Mouse (Mus musculus): Measurements from ENCODE around the gene Sft2d2. TPM values are rescaled to one million over a fixed set of nuclear protein-coding genes. Genes with fewer than 3 reads are reported as not detected.

Gene Sft2d2
- polyA plus RNA-seq, 1 experiment, result 19.4 TPM

DNA sequence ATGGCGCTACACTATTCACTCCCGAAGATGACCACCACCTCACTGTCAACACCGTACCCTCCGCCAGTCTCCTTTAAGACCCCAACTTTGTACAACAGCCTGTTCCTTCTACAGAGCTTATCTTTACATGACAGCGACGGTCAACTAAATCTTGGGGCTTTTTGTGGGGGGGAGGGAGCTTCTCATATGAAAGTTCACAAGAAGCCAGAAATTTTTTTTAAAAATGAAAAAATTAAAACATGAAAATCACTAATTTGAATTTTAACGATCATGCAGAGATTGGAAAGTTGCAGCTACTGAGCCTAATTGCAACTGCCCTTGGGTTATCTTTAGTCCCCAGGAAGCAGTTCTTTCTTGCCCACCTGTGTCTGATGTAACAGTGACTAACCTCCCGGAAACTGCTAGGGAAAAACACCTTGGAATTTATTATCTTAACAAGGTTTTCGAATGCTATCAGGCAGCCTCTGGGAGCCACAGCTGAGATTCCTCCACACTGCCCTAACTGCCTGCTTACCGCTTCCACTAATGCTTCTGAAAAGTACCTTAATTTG, 1.4 kb downstream of the Sft2d2 start:
- TF ChIP-seq E2F4 (IDR thresholded peaks at IDR 0.05; ENCODE audit: insufficient read depth), result no peak
- TF ChIP-seq MYOD1 (IDR thresholded peaks at IDR 0.05; ENCODE audit: control insufficient read depth in 1 of 3, insufficient read length in 2 of 3, low read depth in 2 of 3), result no peak
- TF ChIP-seq MAX (IDR thresholded peaks at IDR 0.05; ENCODE audit: low read depth), result no peak
- no peak for TF ChIP-seq POLR2A (IDR thresholded peaks at IDR 0.05; ENCODE audit: insufficient read length, low read depth)
- no peak for TF ChIP-seq REST (IDR thresholded peaks at IDR 0.05; ENCODE audit: insufficient read depth, insufficient read length)
- no peak for TF ChIP-seq CEBPB (IDR thresholded peaks at IDR 0.05; ENCODE audit: insufficient read depth, poor library complexity, severe bottlenecking)
- no peak for TF ChIP-seq POLR2AphosphoS2 (IDR thresholded peaks at IDR 0.05; ENCODE audit: insufficient read length, low read depth)
- TF ChIP-seq TCF3 (IDR thresholded peaks at IDR 0.05; ENCODE audit: insufficient read length, low read depth), result no peak
- TF ChIP-seq TCF12 (IDR thresholded peaks at IDR 0.05; ENCODE audit: insufficient read depth, poor library complexity, severe bottlenecking), result no peak
- TF ChIP-seq MYOG (IDR thresholded peaks at IDR 0.05; ENCODE audit: control insufficient read depth in 1 of 3, insufficient read depth in 1 of 3, insufficient read length in 2 of 3, low read depth in 2 of 3), result no peak
- TF ChIP-seq SRF (IDR thresholded peaks at IDR 0.05; ENCODE audit: control insufficient read depth, insufficient read length, low read depth), result no peak
- TF ChIP-seq USF1 (IDR thresholded peaks at IDR 0.05; ENCODE audit: low read depth), result no peak
- H3K79me2 ChIP-seq (ENCODE audit: control insufficient read depth, insufficient read depth), result peaks cover 11% of the 10 kb centered on the region
- peak overlapping the region; percentile 91 for H3K4me2 ChIP-seq (ENCODE audit: low read depth)
- H3K36me3 ChIP-seq (ENCODE audit: control insufficient read depth, insufficient read depth), result peaks cover 6% of the 10 kb centered on the region
- no peak overlapping the region for H3ac ChIP-seq (ENCODE audit: control insufficient read depth, insufficient read length)
- no peaks in the 10 kb centered on the region for H3K27me3 ChIP-seq (ENCODE audit: control insufficient read depth, insufficient read depth, insufficient read length)
- peak overlapping the region; percentile 46 for H3K4me3 ChIP-seq

- H3K79me2 ChIP-seq (ENCODE audit: control insufficient read depth, insufficient read depth), result peaks cover 11% of the 10 kb centered on the region
- H3ac ChIP-seq (ENCODE audit: control insufficient read depth, insufficient read length), result no peak overlapping the region
- no peak for TF ChIP-seq MYOG (IDR thresholded peaks at IDR 0.05; ENCODE audit: control insufficient read depth in 1 of 3, insufficient read depth in 1 of 3, insufficient read length in 2 of 3, low read depth in 2 of 3)
- no peak for TF ChIP-seq SRF (IDR thresholded peaks at IDR 0.05; ENCODE audit: control insufficient read depth, insufficient read length, low read depth)
- peak overlapping the region; percentile 46 for H3K4me3 ChIP-seq
- peaks cover 10% of the 10 kb centered on the region for H3K36me3 ChIP-seq (ENCODE audit: control insufficient read depth, insufficient read depth)
- H3K4me2 ChIP-seq (ENCODE audit: low read depth), result peak overlapping the region; percentile 91
- H3K27me3 ChIP-seq (ENCODE audit: control insufficient read depth, insufficient read depth, insufficient read length), result no peaks in the 10 kb centered on the region
Observed at GRCm38 (mm10) chr1:165192102-165192501, 2.1 kb downstream of the Sft2d2 start.

DNA sequence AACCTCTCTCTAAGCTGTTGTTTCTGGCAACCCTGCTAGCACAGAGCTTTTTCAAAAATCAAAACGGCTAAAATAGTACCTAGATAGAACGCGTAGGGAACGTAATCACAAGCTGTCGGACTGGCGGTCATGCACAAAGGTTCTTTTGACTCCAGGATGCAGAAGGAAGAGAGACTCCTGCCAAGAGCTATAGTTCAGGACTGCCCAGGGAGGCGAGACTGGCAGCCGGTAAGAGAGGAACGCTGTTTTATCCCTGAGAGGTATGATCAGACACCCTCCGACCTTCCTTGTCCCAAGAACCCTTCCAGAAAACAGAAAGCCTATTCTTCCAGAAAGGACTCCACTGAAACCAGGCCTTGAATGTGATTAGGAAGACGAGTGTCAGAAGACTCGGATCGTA, 2.6 kb downstream of the Sft2d2 start:
- TF ChIP-seq SRF (IDR thresholded peaks at IDR 0.05; ENCODE audit: control insufficient read depth, insufficient read length, low read depth), result no peak
- TF ChIP-seq MYOG (IDR thresholded peaks at IDR 0.05; ENCODE audit: control insufficient read depth in 1 of 3, insufficient read depth in 1 of 3, insufficient read length in 2 of 3, low read depth in 2 of 3), result no peak
- no peak for TF ChIP-seq REST (IDR thresholded peaks at IDR 0.05; ENCODE audit: insufficient read depth, insufficient read length)
- TF ChIP-seq POLR2A (IDR thresholded peaks at IDR 0.05; ENCODE audit: insufficient read length, low read depth), result no peak
- no peak for TF ChIP-seq CEBPB (IDR thresholded peaks at IDR 0.05; ENCODE audit: insufficient read depth, poor library complexity, severe bottlenecking)
- no peak for TF ChIP-seq USF1 (IDR thresholded peaks at IDR 0.05; ENCODE audit: low read depth)
- TF ChIP-seq TCF3 (IDR thresholded peaks at IDR 0.05; ENCODE audit: insufficient read length, low read depth), result no peak
- TF ChIP-seq MAX (IDR thresholded peaks at IDR 0.05; ENCODE audit: low read depth), result no peak
- TF ChIP-seq MYOD1 (IDR thresholded peaks at IDR 0.05; ENCODE audit: control insufficient read depth in 1 of 3, insufficient read length in 2 of 3, low read depth in 2 of 3), result no peak
- no peak for TF ChIP-seq E2F4 (IDR thresholded peaks at IDR 0.05; ENCODE audit: insufficient read depth)
- no peak for TF ChIP-seq TCF12 (IDR thresholded peaks at IDR 0.05; ENCODE audit: insufficient read depth, poor library complexity, severe bottlenecking)
- no peak for TF ChIP-seq POLR2AphosphoS2 (IDR thresholded peaks at IDR 0.05; ENCODE audit: insufficient read length, low read depth)
- H3K79me2 ChIP-seq (ENCODE audit: control insufficient read depth, insufficient read depth), result peaks cover 11% of the 10 kb centered on the region
- H3K36me3 ChIP-seq (ENCODE audit: control insufficient read depth, insufficient read depth), result peaks cover 10% of the 10 kb centered on the region
- no peak overlapping the region for H3ac ChIP-seq (ENCODE audit: control insufficient read depth, insufficient read length)
- no peak overlapping the region for H3K4me2 ChIP-seq (ENCODE audit: low read depth)
- H3K4me3 ChIP-seq, result peak overlapping the region; percentile 46
- no peaks in the 10 kb centered on the region for H3K27me3 ChIP-seq (ENCODE audit: control insufficient read depth, insufficient read depth, insufficient read length)

- Histone ChIP-seq H3K4me3 (no peak overlapping the region), H3K36me3 (ENCODE audit: control insufficient read depth, insufficient read depth) (peaks cover 10% of the 10 kb centered on the region), H3K27me3 (ENCODE audit: control insufficient read depth, insufficient read depth, insufficient read length) (no peaks in the 10 kb centered on the region), H3ac (ENCODE audit: control insufficient read depth, insufficient read length) (no peak overlapping the region), H3K79me2 (ENCODE audit: control insufficient read depth, insufficient read depth) (peaks cover 11% of the 10 kb centered on the region), H3K4me2 (ENCODE audit: low read depth) (no peak overlapping the region)
- TF ChIP-seq CEBPB (IDR thresholded peaks at IDR 0.05; ENCODE audit: insufficient read depth, poor library complexity, severe bottlenecking), result no peak
- TF ChIP-seq MYOD1 (IDR thresholded peaks at IDR 0.05; ENCODE audit: control insufficient read depth in 1 of 3, insufficient read length in 2 of 3, low read depth in 2 of 3), result peak in 2 of 3 experiments; percentile 73 to 80
Observed at GRCm38 (mm10) chr1:165190571-165191273, 3.5 kb downstream of the Sft2d2 start.

GRCm38 (mm10) chr1:165190068-165190467, 4.2 kb downstream of the Sft2d2 start:
- Histone ChIP-seq H3K4me2 (ENCODE audit: low read depth) (no peak overlapping the region), H3ac (ENCODE audit: control insufficient read depth, insufficient read length) (no peak overlapping the region), H3K4me3 (no peak overlapping the region), H3K36me3 (ENCODE audit: control insufficient read depth, insufficient read depth) (peaks cover 10% of the 10 kb centered on the region), H3K27me3 (ENCODE audit: control insufficient read depth, insufficient read depth, insufficient read length) (no peaks in the 10 kb centered on the region), H3K79me2 (ENCODE audit: control insufficient read depth, insufficient read depth) (peaks cover 11% of the 10 kb centered on the region)
- peak in 2 of 3 experiments; percentile 31 to 32 for TF ChIP-seq MYOG (IDR thresholded peaks at IDR 0.05; ENCODE audit: control insufficient read depth in 1 of 3, insufficient read depth in 1 of 3, insufficient read length in 2 of 3, low read depth in 2 of 3)
- TF ChIP-seq POLR2A (IDR thresholded peaks at IDR 0.05; ENCODE audit: insufficient read length, low read depth), result no peak
- TF ChIP-seq MYOD1 (IDR thresholded peaks at IDR 0.05; ENCODE audit: control insufficient read depth in 1 of 3, insufficient read length in 2 of 3, low read depth in 2 of 3), result peak in 2 of 3 experiments; percentile 76

Data from myocyte (in vitro differentiated cells).